Mouse (Mus musculus): ENCODE data around the gene Tsc2.
A peak's percentile ranks its signal among the peaks of the same experiment; 100 is the strongest.
"Not testable (repeated sequence)": the region's sequence is repeated elsewhere in the genome, so short reads cannot be mapped to it uniquely, and the experiment has no call there.

Tsc2 gene

DNA sequence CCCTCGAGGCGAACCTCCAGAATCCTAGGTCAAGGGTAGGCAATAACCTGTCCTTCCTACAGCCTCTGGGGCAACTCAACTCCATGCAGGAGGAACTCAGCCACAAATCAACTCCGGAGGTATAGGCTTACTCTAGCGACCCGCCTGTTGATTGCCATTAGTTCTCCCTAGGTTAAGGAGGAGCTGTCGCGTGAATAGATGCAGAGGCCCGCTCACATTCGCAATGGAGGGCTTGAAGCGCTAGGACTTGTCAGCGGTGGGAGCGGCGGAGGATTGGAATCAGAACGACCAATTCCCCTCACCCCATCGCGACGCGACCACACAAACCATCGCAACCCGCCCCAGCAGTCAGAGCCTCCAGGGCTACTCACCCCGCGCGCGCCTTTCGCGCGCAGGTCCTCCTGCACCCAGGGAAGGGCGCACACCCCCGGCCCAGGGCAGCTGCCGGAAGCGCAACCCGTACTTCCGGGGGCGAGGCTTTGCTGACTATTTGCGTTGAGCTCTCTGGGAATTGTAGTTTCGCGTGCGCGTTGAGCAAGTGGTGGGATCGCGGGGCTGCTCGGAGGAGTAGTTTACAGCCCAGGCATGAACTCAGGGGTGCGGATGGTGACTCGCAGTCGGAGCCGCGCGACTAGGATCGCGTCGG lies at the start of gene Tsc2, which contains the start of gene Nthl1:
Gene Tsc2, minus strand, starts transcription at position 464 of the 646 bp plus-strand sequence.
Gene Nthl1, plus strand, starts transcription at position 514 of the 646 bp plus-strand sequence.
- DNase-seq, result peak; percentile 82 to 83

DNA sequence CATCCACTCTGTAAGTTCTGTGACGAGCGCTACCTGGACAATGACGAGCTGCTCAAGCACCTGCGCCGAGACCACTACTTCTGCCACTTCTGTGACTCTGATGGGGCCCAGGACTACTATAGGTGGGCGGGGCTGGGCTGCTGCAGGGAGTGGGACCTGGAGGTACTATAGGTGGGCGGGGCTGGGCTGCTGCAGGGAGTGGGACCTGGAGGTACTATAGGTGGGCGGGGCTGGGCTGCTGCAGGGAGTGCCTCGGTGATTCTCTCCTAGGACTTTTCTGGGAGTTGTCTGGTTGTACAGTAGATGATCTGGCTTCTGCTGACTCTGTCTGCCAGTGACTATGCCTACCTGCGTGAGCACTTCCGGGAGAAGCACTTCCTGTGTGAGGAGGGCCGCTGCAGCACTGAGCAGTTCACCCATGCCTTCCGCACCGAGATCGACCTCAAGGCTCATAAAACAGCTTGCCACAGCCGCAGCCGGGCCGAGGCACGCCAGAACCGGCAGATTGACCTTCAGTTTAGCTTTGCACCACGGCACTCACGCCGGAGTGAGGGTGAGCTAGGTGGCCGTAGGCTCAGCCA lies 45.2 kb upstream of the Tsc2 start:
- no peak for DNase-seq

DNA sequence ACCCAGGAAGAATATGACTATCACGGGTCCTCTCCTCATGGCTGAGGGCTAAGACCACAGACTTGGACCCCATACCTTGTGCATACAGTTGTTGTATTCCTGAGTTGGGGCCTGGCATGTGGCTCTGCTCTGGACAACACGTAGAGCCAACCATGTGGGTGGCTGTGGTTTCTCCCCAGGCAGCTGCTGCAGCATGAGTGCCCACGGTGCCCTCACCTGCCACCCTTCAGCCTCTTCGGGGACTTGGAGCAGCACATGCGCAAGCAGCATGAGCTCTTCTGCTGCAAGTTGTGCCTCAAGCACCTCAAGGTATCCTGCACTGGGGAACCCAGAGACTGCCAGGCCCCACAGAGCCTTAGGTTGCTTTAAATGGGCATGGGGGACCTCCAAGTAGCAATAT lies 44.4 kb upstream of the Tsc2 start:
- DNase-seq, result no peak

DNA sequence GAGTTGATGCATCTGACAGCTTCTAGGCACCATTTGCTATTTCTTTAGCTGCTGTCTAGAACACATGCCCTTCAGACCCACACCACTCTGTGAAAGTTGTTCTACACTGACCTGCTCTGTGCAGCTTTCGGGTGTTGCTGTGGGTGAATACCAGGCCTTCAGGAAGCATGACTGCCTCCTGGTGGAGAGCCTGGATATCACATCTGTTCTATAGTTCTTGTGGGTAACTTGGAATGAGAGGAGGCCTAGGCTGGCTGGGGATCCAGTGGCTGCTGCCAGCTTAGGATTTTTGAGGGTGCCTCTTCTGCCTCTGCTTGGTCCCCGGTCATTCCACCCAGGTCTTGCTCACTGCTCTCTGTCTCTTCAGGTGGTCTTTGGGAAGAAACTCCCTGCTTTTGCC lies 43.8 kb upstream of the Tsc2 start:
- peak; percentile 82 to 86 for DNase-seq

DNA sequence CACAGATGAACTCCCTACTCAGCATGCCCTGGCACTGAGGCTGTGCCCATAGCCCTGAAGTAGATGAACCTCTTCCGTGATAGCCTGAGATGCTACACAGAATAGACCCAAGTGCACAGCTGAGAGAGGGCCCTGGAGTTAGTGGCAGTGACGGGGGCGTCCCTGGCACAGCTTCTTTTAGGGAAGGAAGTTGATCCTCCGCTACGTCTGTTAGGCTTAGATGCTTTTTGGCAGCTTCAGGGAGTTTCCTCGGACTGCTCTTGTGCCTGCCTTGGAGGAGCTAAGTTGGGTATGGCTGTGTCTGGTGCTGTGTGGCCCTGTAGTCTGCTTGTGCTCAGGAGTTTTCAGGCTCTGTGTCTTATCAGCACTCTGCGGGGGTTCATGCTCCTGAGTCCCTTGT lies 41.8 kb upstream of the Tsc2 start:
- DNase-seq, result no peak

DNA sequence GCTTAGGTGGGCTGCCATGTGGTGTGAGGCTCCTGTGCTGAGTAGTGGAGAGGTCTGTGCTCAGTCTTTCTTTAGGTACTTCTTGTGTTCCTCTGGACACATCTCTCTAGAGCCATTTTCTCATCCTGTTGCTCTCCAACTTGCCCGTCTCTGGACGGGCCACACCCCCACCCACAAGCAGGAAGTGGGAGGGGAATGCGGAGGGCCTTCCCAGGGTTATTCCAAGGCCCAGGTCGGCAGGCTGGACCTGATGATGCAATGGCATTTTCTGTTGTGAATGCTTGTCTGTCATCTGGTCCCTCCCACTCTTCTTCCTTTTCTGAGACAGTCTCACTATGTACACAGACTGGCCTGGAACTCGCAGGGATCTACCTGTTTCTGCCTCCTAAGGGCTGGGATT lies 39.7 kb upstream of the Tsc2 start:
- no peak for DNase-seq

DNA sequence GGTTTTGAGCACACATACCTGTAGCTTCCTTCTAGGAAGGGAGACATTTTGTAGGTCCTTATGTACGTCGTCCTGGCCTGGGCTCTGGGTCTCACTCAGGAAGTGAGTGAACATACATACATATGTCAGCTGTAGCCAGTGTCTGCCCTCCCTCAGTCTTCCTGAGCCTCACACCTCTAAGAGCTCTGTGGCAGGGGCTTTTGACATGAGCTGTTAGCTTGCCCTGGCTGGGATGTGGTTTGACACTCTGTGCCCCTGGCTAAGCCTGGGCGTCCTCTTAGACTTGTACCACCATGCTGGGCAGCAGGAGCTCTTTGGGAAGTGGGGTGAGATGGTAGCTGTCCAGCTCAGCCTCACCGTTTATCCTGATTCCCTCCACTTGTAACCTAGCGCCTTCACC lies 38.9 kb upstream of the Tsc2 start:
- DNase-seq, result no peak

DNA sequence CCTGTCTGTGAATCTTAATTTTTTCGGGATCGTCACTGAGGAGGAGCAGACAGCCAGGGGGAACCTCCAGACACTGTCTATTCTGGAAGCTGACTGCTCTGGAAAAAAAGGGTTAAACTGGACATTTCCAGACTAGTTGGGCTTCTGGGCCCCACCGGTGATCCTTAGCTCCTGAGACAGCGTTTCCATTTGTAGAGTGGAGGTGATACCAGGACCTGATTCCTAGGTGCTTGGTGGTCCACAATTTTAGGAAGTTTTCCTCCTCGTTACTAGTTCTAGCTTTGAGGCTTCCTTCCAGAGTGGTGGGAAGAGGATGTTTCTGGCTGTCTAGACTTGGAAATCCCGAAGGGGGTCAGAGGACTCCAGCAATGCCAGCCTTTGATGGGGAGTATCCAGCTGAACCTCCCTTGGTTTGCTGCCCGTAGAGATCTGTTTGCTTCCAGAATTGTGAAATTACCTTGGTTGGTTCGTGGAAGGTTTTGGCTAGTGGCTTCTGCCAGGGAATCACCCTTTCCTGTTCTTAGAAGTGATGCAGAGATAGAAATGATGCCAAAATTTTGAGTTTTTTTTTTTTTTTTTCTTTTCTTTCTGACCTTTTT lies 37.9 kb upstream of the Tsc2 start:
- DNase-seq, result no peak

DNA sequence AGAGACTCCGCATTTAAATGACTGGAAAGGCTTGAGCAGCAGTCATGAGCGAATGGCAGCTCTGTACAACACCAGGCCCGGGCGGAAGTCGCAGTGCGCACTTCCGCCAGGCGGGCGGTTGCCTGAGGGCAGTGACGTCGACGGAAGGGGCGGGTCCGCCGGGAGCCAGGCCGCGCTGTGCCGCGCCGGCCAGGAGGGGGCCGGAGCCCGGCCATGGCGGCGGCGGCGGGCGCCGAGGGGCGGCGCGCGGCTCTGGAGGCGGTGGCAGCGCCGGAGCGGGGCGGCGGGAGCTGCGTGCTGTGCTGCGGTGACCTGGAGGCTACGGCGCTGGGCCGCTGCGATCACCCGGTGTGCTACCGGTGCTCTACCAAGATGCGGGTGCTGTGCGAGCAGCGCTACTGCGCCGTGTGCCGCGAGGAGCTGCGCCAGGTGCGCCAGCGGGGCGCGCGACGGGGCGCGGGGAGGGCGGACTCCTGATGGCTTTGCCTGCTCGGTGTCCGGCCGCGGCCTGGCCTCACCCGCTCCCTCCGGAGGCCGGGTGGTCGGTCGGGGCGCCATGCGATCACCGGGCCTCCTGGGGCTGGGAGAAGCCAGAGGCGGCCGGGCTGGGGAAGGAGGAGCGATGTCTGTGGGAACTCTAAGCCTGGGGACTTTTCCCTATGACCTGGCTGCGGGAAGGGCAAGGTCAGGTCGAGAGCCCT lies 37.3 kb upstream of the Tsc2 start, which contains the start of gene Zfp598:
Gene Zfp598, plus strand, starts transcription at position 143 of the 701 bp plus-strand sequence.
- peak; percentile 98 to 99 for DNase-seq

DNA sequence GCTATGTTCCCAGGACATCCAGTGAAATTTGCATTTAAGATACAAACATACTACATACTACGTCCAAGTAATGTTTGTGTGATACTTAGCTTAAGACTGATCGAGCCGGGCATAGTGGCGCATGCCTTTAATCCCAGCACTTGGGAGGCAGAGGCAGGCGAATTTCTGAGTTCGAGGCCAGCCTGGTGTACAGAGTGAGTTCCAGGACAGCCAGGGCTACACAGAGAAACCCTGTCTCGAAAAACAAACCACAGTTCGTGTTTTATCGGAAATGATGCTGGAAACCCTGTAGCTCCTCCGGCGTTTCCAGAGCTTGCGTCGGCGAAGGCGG lies 36.7 kb upstream of the Tsc2 start:
- not testable (repeated sequence) for DNase-seq

DNA sequence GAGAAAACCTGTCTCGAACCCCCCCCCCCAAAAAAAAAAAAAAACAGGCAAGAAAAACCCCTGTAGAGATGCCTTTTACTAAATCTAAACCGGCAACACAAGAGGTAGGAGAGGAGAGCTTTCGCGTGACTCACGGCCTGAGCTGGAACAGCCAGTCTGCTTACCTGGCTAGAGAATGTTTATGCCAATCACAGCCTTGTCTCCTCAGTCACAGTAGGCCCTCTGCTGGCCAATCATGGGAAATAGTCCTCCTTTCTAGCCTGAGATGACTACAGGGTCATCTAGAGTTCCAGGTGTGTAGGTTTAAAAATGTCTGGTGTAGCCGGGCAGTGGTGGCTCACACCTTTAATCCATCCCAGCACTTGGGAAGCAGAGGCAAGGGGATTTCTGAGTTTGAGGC lies 35.0 kb upstream of the Tsc2 start:
- peak; percentile 71 to 74 for DNase-seq

DNA sequence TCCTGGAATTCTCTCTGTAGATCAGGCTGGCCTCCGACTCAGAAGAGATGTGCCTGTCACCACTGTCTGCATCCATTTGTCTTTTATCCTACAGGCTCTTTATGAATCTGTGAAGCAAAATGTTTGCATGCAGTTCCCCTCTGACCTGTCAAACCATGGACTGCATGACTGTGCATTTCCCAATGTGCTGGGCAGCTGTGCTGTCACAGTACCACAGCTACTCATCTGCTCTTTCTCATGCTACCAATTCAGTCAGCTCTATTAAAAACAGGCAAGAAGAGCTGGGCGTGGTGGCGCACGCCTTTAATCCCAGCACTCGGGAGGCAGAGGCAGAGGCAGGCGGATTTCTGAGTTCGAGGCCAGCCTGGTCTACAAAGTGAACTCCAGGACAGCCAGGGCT lies 34.6 kb upstream of the Tsc2 start:
- DNase-seq, result not testable (repeated sequence)

DNA sequence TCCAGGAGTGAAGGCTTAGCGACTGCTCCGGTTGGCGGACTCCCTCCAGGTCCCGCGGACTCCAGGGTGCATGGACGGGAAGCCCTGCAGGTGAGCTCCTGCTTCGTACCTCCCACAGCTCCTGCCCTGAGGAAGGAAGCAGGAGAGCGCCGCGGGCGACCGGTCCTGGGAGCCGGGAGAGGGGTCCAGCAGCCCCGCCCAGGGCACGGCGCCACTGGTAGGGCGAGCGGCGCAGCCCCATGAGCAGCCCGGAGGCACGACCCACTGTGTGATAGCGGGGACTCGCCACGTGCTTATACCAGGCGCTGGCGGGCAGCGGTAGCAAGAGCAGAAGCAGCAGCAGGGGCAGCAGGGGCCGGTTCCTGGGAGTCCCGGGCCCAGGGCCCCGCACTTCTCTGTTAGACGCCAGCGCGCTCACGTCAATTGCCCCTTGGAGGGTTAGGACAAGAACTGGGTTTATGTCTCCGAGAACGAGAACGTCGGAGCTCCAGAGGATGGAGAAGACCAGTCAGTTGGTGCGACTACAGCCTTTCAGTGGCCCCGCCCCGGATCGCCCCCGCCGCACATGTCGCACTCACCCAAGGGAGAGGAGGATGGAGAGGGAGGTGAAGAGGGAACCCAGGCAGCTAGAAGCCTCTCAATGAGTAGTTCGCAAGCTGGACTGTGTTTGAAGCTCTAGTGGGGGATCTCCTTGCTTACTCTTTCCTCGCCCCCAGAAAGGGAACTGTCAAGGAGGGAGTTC lies 25.8 kb upstream of the Tsc2 start, which contains the start of gene Npw:
Gene Npw, minus strand, starts transcription at position 441 of the 742 bp plus-strand sequence.
- DNase-seq, result peak; percentile 33 to 40

DNA sequence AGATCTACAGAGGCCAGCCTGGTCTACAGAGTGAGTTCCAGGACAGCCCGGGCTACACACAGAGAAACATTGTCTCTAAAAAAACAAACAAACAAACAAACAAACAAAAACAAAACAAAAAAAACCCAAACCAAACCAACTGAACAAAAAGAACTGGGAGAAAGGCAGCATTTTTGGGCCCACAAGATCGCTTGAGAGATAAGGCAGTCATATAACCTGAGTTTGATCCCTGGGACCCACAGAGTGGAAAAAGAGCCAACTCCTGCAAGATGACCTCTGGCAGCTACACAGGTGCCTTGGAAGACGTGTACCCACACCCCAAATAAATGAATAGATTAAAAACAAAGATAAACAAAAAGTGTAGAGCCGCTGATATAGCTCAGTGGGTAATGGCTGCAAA lies 22.5 kb upstream of the Tsc2 start:
- no peak for DNase-seq

DNA sequence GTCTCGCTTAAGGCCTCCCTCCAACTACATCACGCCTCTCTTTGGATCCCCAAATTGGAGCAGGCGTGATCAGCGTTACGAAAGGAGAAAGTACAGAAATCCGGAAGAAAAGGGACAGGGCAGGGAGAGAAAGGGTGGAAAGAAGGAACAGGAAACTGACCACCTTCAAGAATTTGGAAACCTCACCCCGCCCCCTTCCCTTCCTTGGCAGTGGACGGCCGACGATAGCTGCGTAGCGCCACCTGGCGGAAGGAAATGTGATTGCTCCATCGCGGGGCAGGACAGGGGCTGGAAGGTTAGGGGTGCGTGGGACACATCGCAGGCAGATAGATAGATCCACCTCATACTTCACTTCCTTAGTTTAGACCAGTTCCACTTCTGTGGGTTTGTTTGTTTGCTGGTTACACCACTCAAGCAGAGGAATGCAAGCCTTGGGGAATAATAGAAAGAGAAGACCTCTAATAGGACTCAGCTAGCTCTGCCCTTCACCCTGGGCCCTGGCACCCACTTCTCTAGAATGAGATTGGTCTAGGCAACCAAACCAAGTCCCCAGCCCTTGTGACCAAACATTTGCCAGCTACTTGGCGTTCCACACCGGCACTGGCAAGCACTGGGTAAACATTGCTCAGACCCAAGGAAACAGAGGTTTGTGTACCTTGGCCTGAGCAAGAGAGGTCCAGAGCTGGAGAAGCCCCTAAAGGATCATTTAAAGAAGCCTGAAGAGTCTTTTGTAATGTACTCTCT lies 21.7 kb upstream of the Tsc2 start:
- peak; percentile 84 for DNase-seq

DNA sequence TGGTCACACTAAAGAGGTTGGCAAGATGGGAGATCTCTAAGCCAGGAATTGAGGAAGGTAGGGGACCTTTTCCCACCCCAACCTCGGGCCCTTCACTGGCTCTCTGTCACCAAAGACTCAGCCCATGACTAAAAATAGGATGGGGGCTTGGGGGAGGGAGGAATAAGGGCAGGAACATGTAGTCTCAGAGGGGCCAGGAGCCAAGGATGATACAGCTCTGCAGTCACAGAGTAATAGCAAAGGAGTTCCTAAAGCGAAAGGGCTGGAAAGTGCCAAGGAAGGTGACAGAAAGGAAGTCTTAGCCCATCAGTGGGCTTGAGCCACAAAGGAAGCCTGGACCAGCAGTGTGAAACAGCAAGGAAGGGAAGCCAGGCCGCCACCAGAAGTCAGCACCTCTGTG lies 19.4 kb upstream of the Tsc2 start:
- DNase-seq, result no peak

DNA sequence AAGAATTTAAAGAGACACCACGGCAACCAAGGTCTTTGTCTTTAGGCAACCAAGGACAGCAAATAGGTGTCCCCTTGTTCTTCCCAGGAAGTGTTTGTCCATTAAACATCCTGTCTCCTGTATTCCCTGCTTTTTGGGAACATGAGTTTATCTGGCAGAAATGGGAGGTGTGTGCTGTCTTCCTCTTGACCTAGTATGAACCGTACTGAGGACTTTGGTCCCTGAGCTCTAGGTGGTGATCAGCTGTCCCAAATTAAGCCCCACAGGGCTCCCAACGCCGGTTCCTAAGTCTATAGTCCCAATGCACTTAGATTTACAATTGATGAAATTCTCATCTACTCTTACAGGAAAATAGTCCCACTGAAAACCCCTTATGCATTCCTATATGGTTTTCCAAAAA lies 18.3 kb upstream of the Tsc2 start:
- no peak for DNase-seq

DNA sequence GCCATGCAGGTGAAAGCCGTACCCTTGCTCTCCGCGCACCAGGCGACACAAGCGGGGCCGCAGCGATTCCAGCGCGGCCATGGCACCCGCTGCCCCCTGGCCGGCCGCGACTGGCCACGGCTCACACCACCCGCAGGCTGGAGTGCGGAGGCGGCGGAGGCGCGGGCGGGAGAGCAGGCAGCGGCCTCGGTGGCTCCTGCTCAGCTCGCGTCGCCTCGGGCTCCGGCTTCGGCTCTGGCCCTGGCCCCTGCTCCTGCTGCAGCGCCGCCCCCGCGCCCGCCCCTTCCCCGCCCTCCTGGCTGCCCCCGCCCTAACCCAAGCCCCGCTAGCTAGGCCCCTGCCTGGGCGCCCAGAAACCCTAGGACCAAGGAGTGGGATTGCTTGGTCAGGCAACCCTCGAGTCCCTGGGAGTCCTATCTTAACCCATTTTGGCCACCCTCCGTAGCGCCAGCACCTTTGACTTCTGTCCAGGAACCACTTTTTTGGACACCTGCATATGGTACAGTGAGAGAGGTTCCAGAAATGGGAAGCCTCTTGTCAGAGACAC lies 17.7 kb upstream of the Tsc2 start, which contains the start of gene Slc9a3r2:
Gene Slc9a3r2, minus strand, starts transcription at position 258 of the 547 bp plus-strand sequence.
- DNase-seq, result no peak

DNA sequence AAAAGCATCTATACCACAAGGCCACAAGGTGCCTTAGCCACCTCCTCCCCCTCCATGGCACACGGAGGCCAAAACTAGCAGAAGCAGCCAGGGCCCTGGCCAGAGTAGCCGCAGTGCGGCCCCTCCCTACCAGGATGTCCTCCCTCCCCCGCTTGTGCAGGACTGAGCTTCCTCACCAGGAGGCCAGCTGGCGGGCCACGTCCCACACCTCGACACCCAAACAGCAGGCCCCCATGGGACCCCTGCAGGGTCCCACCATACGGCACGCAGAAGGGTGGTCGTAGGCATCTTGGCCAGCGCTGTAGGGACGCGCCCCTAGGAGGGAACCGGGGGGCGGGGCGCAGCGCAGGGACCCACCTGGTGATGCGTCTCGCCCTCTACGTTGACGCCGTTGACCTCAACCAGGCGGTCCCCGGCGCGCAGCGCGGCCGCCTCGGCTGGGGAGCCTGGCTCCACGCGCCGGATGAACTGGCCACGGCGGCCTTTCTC lies 17.2 kb upstream of the Tsc2 start:
- peak; percentile 21 to 27 for DNase-seq

DNA sequence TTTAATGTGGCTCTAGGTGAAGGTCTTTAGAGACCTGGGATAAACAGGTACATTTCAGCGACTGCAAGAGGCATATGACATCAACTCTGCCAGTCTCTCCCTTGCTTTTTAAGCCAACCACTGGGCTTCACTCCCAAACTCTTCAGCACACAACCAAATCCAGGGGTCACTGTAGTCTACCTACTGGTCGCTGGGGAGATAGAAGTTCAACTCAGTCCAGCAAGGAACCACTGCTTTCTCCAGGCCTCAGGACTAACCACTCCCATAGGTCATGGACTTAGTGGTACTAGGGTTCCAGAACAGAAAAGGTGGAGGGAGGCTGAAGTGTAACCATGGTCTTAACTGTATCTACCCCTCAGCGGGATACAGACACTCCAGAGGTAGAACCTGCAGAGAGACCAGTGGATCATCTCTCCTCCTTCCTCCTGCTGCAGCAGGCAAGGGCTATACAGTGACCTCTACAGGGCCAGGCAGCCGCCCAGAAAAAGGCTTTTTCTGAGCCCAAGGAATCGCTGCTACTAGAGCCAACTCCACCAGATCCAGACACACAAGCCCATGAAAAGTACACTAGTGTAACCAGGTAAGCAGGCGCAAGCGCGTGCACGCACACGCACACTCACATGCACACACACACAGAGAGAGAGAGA lies 16.4 kb upstream of the Tsc2 start:
- no peak for DNase-seq

DNA sequence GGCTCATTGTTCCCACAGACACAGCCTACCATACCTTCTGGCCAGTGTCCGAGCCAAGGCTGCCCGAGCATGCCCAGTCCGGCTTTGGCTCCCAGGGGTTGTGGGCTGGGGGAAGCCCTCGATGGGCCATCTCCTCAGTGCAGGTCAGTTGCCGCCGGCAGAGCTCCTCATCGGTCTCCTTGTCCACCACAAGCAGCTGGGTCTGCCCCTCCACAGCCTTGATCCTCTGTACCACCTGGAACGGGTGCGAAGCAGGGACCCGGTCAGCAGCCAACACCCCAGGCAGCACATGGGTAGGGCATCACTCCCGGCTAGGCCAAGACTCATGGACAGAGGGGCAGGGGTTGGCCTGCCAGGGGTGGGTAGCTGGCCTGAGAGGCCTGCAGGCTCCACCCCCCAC lies 15.1 kb upstream of the Tsc2 start:
- DNase-seq, result no peak
